Mouse (Mus musculus): Measurements from ENCODE around the gene Coq8b.

GRCm38 (mm10) chr7:27184964-27185363 is 47.9 kb upstream of the Coq8b start:
- TF ChIP-seq CTCF (IDR thresholded peaks at IDR 0.05; ENCODE audit: extremely low read depth, insufficient read depth, low read length) (peak; percentile 54), POLR2A (IDR thresholded peaks at IDR 0.05; ENCODE audit: extremely low read depth, insufficient read depth, low read length) (no peak)
